Mouse (Mus musculus) intestine, embryonic 14.5 days (tissue): ENCODE results near the gene Ccdc15. TPM values are rescaled to one million over a fixed set of nuclear protein-coding genes. Genes with fewer than 3 reads are reported as not detected.

Experiments used
- ATAC-seq: fragments of 200-750 bp; cut with Nextera tagmentation; replicated peaks from 2 replicates; pipeline ENCODE4 v1.8.0; 2017; ENCODE audit warnings: low read depth, moderate number of reproducible peaks, moderate TSS enrichment, moderate library complexity; ENCODE audit not compliant: low FRiP score, low TSS enrichment
- DNase-seq: peaks from one replicate; pipeline ENCODE4 v3.0.0-alpha.2; 2018; ENCODE audit warnings: low spot score
- H3K27ac ChIP-seq: fragments of 300-500 bp; sonication (generic); 2 replicates; pipeline ENCODE4 v1.5.1; 2014; ENCODE audit warnings: low read depth, mild to moderate bottlenecking, control low read depth
- H3K27me3 ChIP-seq: fragments of 300-500 bp; sonication (generic); replicated peaks from 2 replicates; pipeline ENCODE4 v1.6.1; 2014; ENCODE audit warnings: low read length, control low read depth; ENCODE audit not compliant: control insufficient read depth, insufficient read depth
- H3K36me3 ChIP-seq: fragments of 300-500 bp; sonication (generic); 2 replicates; pipeline ENCODE4 v1.6.1; 2014; ENCODE audit warnings: low read length, control low read depth; ENCODE audit not compliant: control insufficient read depth, insufficient read depth
- H3K4me1 ChIP-seq: fragments of 300-500 bp; sonication (generic); replicated peaks from 2 replicates; pipeline ENCODE4 v1.6.1; 2014; ENCODE audit warnings: low read length, control low read depth, mixed read lengths; ENCODE audit not compliant: control insufficient read depth, insufficient read depth
- H3K4me2 ChIP-seq: fragments of 300-500 bp; sonication (generic); 2 replicates; pipeline ENCODE4 v1.6.1; 2014; ENCODE audit warnings: low read length
- H3K4me3 ChIP-seq: fragments of 300-500 bp; sonication (generic); 2 replicates; pipeline ENCODE4 v1.5.1; 2014; ENCODE audit warnings: low read depth, low read length, control low read depth, mixed read lengths
- H3K9ac ChIP-seq: fragments of 300-500 bp; sonication (generic); 2 replicates; pipeline ENCODE4 v1.6.1; 2014; ENCODE audit warnings: mild to moderate bottlenecking, low read length
- H3K9me3 ChIP-seq: fragments of 300-500 bp; sonication (generic); 2 replicates; pipeline ENCODE4 v1.6.1; 2016; ENCODE audit warnings: low read length, control low read depth; ENCODE audit not compliant: control insufficient read depth
- WGBS: fragments of 180-500 bp; shearing (Covaris S2); extraction: QIAGEN DNeasy Blood & Tissue Kit; methylation state at CpG from one replicate; pipeline ENCODE4 v1.1.7; 2014; 5-methylcytosine and 5-hydroxymethylcytosine counted together
- polyA plus RNA-seq: library from polyadenylated mRNA; unstranded; fragments of >200 nt; fragmentation: Nextera tagmentation; extraction: Ambion mirVana; gene quantifications from 2 replicates; pipeline ENCODE4 v1.2.1, GENCODE M21; 2014

Ccdc15 gene
- polyA plus RNA-seq, 1 experiment from 2014 or later: 6.4 TPM

DNA sequence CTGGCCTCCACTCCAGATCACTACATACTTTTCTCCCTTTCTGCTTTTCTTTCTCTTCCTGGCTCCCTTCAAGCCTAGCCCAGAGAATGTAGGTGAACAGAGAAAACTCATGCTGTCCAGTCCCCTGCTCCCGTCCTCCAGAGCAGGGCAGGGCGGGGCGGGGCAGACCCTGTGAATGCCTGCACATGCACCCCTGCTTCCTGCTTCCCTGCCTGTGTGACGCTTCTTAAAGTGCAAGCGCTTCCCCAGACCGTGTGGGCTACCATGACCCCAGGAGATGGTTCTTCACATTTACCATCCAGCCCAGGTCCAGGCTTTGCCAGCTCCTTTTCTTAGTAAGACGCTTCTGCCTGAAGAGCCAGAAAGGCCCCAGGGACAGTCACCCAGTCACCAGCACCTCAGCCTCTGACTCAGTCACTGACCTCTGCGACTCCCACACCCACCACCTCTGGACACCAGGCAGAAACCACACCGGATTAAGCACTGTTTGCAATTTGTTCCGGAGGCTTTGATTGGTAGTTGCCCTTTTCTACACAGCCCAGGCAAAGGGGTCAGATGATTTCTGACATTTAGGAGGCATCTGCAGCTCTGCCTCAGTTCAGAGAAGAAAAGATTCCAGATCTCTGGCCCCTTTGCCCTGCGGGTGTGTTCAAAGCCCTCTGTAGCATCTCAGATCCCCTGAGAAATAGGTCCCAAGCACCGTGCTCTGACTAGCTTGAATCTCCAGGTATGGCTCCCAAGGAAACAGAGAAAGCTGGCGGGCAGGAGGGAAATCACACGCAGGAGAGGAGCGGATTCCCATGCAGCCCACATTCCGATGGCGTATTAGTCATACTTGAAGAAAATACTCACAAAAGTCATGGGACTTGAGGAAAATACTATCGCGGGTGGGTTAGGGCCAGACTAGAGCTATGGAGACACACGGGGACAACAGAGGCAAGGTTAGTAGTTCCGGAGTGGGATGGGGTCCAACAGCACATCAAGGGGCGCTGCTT lies 115.7 kb downstream of the Ccdc15 start:
- no peak for ATAC-seq
- no peaks in the 10 kb centered on the region for H3K9me3 ChIP-seq
- H3K9ac ChIP-seq: no peak overlapping the region
- H3K27ac ChIP-seq: no peak overlapping the region
- DNase-seq: no peak
- no peak overlapping the region for H3K4me2 ChIP-seq
- no peaks in the 10 kb centered on the region for H3K4me1 ChIP-seq
- H3K4me3 ChIP-seq: no peak overlapping the region
- H3K27me3 ChIP-seq: no peaks in the 10 kb centered on the region
- WGBS: 61% methylated on average over 22 of the region's 22 CpGs
- no peaks in the 10 kb centered on the region for H3K36me3 ChIP-seq

DNA sequence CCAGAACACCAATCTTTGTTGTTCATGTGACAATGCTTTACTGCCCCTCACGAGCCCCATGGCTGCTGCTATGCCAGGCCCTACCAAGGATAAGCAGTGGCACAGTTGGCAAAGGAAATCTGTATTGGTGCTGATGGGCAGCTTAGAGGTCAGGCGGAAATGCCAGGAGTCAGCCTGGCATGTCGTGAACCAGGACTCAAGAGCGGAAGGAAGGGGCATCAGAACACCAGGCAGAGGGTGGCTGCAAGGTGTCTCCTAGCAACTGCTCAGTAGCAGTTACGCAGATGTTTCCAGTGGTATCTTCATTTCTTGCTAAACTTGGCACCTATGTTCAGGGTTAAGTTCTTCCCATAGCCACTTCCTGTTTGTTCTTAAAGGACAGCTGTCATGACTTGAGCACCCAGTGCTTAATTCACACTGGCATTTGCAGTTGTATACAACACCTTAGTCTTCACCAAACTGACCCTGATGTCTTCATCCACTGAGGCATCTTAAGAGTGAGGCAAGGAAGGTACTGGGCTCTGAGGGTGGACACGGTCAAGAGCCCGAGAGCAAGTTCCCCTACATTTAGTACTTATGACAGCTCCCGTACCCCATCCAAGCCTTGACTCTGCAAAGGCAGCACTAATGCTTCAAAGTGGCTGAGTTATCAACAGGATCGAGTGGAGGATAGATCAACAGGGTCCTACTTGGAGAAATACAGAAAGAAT lies 117.6 kb downstream of the Ccdc15 start:
- H3K4me3 ChIP-seq: no peak overlapping the region
- no peak overlapping the region for H3K9ac ChIP-seq
- ATAC-seq (no peak), DNase-seq (no peak)
- H3K4me1 ChIP-seq: no peaks in the 10 kb centered on the region
- H3K27ac ChIP-seq: no peak overlapping the region
- H3K27me3 ChIP-seq: no peaks in the 10 kb centered on the region
- WGBS: 91% methylated on average over 9 of the region's 9 CpGs
- H3K36me3 ChIP-seq: no peaks in the 10 kb centered on the region
- no peak overlapping the region for H3K4me2 ChIP-seq
- H3K9me3 ChIP-seq: no peaks in the 10 kb centered on the region

DNA sequence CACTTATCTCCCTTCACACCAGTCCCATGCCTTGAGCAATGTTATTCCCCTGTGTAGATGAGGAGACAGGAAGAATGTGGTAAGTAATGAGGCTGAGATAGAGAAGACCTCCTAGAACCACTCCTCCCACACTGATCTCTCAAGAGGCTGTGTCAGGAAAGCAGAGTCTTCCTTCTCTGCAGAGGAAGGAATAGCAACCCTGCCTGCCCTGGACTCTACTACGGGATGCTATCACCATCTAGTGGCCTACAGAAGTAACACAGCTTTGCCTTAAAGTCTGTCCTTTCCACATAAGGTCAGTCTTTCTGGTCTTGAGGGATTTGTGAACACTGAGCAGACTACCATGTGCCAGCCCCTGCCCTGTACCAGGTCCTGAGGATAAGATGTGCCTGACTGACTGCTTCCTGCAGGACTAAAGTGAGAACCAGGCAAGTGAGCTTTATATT lies 118.3 kb downstream of the Ccdc15 start:
- Histone ChIP-seq H3K27me3 (no peaks in the 10 kb centered on the region), H3K9ac (no peak overlapping the region), H3K27ac (no peak overlapping the region), H3K36me3 (no peaks in the 10 kb centered on the region), H3K4me2 (no peak overlapping the region), H3K4me3 (no peak overlapping the region), H3K9me3 (no peaks in the 10 kb centered on the region), H3K4me1 (no peaks in the 10 kb centered on the region)
- 7% methylated on average over 1 of the region's 1 CpGs for WGBS
- ATAC-seq (peak; percentile 50), DNase-seq (peak; percentile 79)

Other genes with a start within 250 kb of the Ccdc15 start
- 8.8 and 9.6 TPM in 2 replicates for gene Pknox2, start 201.0 kb downstream of the Ccdc15 start, polyA plus RNA-seq
- gene Tmem218, start 140.2 kb downstream of the Ccdc15 start, polyA plus RNA-seq: 9.9 and 10.6 TPM in 2 replicates
- gene Slc37a2, start 92.7 kb downstream of the Ccdc15 start, polyA plus RNA-seq: 1.0 and 1.5 TPM in 2 replicates
- gene Hepacam, start 18.9 kb upstream of the Ccdc15 start, polyA plus RNA-seq: not detected in 2 replicates
- 9.8 and 12.8 TPM in 2 replicates for gene Robo4, start 53.5 kb upstream of the Ccdc15 start, polyA plus RNA-seq
- gene Robo3, start 84.8 kb upstream of the Ccdc15 start, polyA plus RNA-seq: not detected in 2 replicates
- 28.7 and 29.5 TPM in 2 replicates for gene Msantd2, start 140.9 kb upstream of the Ccdc15 start, polyA plus RNA-seq
- 47.2 and 50.4 TPM in 2 replicates for gene Esam, start 179.6 kb upstream of the Ccdc15 start, polyA plus RNA-seq
- gene Vsig2, start 190.8 kb upstream of the Ccdc15 start, polyA plus RNA-seq: 2.9 and 6.3 TPM in 2 replicates
- 2.5 and 3.4 TPM in 2 replicates for gene Nrgn, start 204.5 kb upstream of the Ccdc15 start, polyA plus RNA-seq
- gene Siae, start 207.3 kb upstream of the Ccdc15 start, polyA plus RNA-seq: 12.2 and 13.0 TPM in 2 replicates